ENCODE assay signal across 10 mouse cellular contexts in genomic region chr6:8693926-8694635, GRCm38 (mm10).
DNase-seq lines count a peak whose midpoint lies in the region; ATAC-seq and TF ChIP-seq lines count a peak whose summit lies in the region.
"Had no signal": no experiment of that assay in that cellular context is flagged by ENCODE, and none has a peak within 500 bp of the region (broad histone marks: within the 10 kb centered on the region; RNA-seq: fewer than 3 reads in every experiment).

No protein-coding gene starts in this region.

- WGBS in kidney, embryonic 14.5 days = 19% methylated on average over 10 of the region's 10 CpGs
- 2% methylated on average over 10 of the region's 10 CpGs for WGBS in forebrain, embryonic 14.5 days
- 10% methylated on average over 10 of the region's 10 CpGs for WGBS in limb, embryonic 14.5 days
- WGBS in thymus, adult 2 months = 94% methylated on average over 10 of the region's 10 CpGs

- TF ChIP-seq POLR2A in cortical plate, adult 2 months (IDR thresholded peaks at IDR 0.05; ENCODE audit: extremely low read depth, insufficient read depth, low read length) = no peak
- no peak for TF ChIP-seq POLR2A in limb, embryonic 14.5 days (IDR thresholded peaks at IDR 0.05; ENCODE audit: borderline replicate concordance, extremely low read depth, insufficient read depth, insufficient read length)
- no peak for TF ChIP-seq POLR2A in thymus, adult 2 months (IDR thresholded peaks at IDR 0.05; ENCODE audit: control insufficient read depth, extremely low read depth, insufficient read depth, low read length, poor library complexity)

- no peaks in the 10 kb centered on the region for H3K27me3 ChIP-seq in kidney, embryonic 14.5 days (ENCODE audit: control insufficient read depth, insufficient read depth, low read length)
- H3K27me3 ChIP-seq in forebrain, embryonic 14.5 days (replicated peaks; ENCODE audit: control insufficient read depth, insufficient read depth, low read length) = no peaks in the 10 kb centered on the region
- no peaks in the 10 kb centered on the region for H3K27me3 ChIP-seq in limb, embryonic 14.5 days (ENCODE audit: control insufficient read depth, insufficient read depth, low read length)
- H3K27me3 ChIP-seq in thymus, adult 2 months (ENCODE audit: control insufficient read depth, insufficient read depth, low read length) = no peaks in the 10 kb centered on the region

- peak; percentile 89 for ATAC-seq in kidney, embryonic 14.5 days (ENCODE audit: low FRiP score, low TSS enrichment)
- peak; percentile 92 for ATAC-seq in forebrain, embryonic 14.5 days
- peak; percentile 76 for ATAC-seq in limb, embryonic 14.5 days (ENCODE audit: low FRiP score, low read depth)

- H3K4me1 ChIP-seq in kidney, embryonic 14.5 days (ENCODE audit: control insufficient read depth, insufficient read depth, low read length) = no peaks in the 10 kb centered on the region; the same call in 1 of the 2 replicates
- H3K4me1 ChIP-seq in cortical plate, adult 2 months (ENCODE audit: control insufficient read depth, insufficient read depth, low read length) = peaks cover 4% of the 10 kb centered on the region
- peaks cover 12% of the 10 kb centered on the region for H3K4me1 ChIP-seq in forebrain, embryonic 14.5 days (ENCODE audit: control insufficient read depth, insufficient read depth, low read length)
- peaks cover 22% of the 10 kb centered on the region for H3K4me1 ChIP-seq in limb, embryonic 14.5 days (ENCODE audit: control insufficient read depth, insufficient read depth, low read length)
- H3K4me1 ChIP-seq in thymus, adult 2 months (replicated peaks; ENCODE audit: control insufficient read depth, insufficient read depth, low read length) = no peaks in the 10 kb centered on the region

- no peaks in the 10 kb centered on the region for H3K9me3 ChIP-seq in kidney, embryonic 14.5 days (ENCODE audit: control insufficient read depth, low read length)
- H3K9me3 ChIP-seq in forebrain, embryonic 14.5 days (replicated peaks; ENCODE audit: control insufficient read depth, low read length) = no peaks in the 10 kb centered on the region
- H3K9me3 ChIP-seq in limb, embryonic 14.5 days (ENCODE audit: control insufficient read depth, low read length) = no peaks in the 10 kb centered on the region

- H3K27ac ChIP-seq in kidney, embryonic 14.5 days (ENCODE audit: low read depth, low read length) = peak overlapping the region; percentile 49; the same call in 1 of the 2 replicates
- H3K27ac ChIP-seq in cortical plate, adult 2 months (ENCODE audit: insufficient read depth, low read length) = peak overlapping the region; percentile 50; the same call in 1 of the 2 replicates
- H3K27ac ChIP-seq in forebrain, embryonic 14.5 days (ENCODE audit: low read depth, low read length) = peak overlapping the region; percentile 73
- H3K27ac ChIP-seq in limb, embryonic 14.5 days (replicated peaks; ENCODE audit: low read depth, low read length) = peak overlapping the region; percentile 77
- H3K27ac ChIP-seq in thymus, adult 2 months (ENCODE audit: control insufficient read depth, insufficient read depth, low read length) = no peak overlapping the region

- H3K4me2 ChIP-seq in kidney, embryonic 14.5 days (replicated peaks; ENCODE audit: low read depth, low read length) = no peak overlapping the region; the same call in 1 of the 2 replicates
- 0 out of 2 replicates have a peak overlapping the region, but pooled peaks have one; percentile 5 for H3K4me2 ChIP-seq in forebrain, embryonic 14.5 days (ENCODE audit: low read length)
- H3K4me2 ChIP-seq in limb, embryonic 14.5 days (replicated peaks; ENCODE audit: low read depth, low read length, severe bottlenecking) = no peak overlapping the region

- DNase-seq in kidney, adult 9 months = no peak
- DNase-seq in forebrain, embryonic 14.5 days (ENCODE audit: low spot score) = peak; percentile 76
- peak; percentile 36 for DNase-seq in limb, embryonic 14.5 days (ENCODE audit: low spot score)
- DNase-seq in right cerebral cortex, postnatal 4 days = no peak
- no peak for DNase-seq in thymus, adult 2 months
- no peak for DNase-seq in urinary bladder, adult 2 months (ENCODE audit: low spot score)
- DNase-seq: adrenal gland, postnatal 25 days had no signal

- no peak overlapping the region for H3K9ac ChIP-seq in kidney, embryonic 14.5 days (ENCODE audit: low read depth, low read length)
- no peak overlapping the region; the same call in 1 of the 2 replicates for H3K9ac ChIP-seq in forebrain, embryonic 14.5 days (ENCODE audit: low read length)
- no peak overlapping the region for H3K9ac ChIP-seq in limb, embryonic 14.5 days (ENCODE audit: low read depth, low read length, severe bottlenecking)

- no peak for TF ChIP-seq CTCF in cortical plate, adult 2 months (IDR thresholded peaks at IDR 0.05; ENCODE audit: extremely low read depth, insufficient read depth, low read length)
- TF ChIP-seq CTCF in thymus, adult 2 months (IDR thresholded peaks at IDR 0.05; ENCODE audit: borderline replicate concordance, control insufficient read depth, extremely low read depth, insufficient read depth, low read length, poor library complexity) = no peak

- H3K36me3 ChIP-seq in kidney, embryonic 14.5 days (ENCODE audit: control insufficient read depth, insufficient read depth, low read length) = no peaks in the 10 kb centered on the region
- no peaks in the 10 kb centered on the region for H3K36me3 ChIP-seq in forebrain, embryonic 14.5 days (ENCODE audit: control insufficient read depth, insufficient read depth, low read length)
- no peaks in the 10 kb centered on the region for H3K36me3 ChIP-seq in limb, embryonic 14.5 days (ENCODE audit: control insufficient read depth, insufficient read depth, low read length)
- no peaks in the 10 kb centered on the region for H3K36me3 ChIP-seq in thymus, adult 2 months (ENCODE audit: control insufficient read depth, insufficient read depth, low read length)

- H3K4me3 ChIP-seq in kidney, embryonic 14.5 days (ENCODE audit: low read length) = no peak overlapping the region
- no peak overlapping the region for H3K4me3 ChIP-seq in cortical plate, adult 2 months (ENCODE audit: insufficient read depth, low read length)
- no peak overlapping the region for H3K4me3 ChIP-seq in forebrain, embryonic 14.5 days (ENCODE audit: low read depth, low read length)
- no peak overlapping the region for H3K4me3 ChIP-seq in limb, embryonic 14.5 days (replicated peaks; ENCODE audit: low read length)
- no peak overlapping the region for H3K4me3 ChIP-seq in thymus, adult 2 months (ENCODE audit: control insufficient read depth, insufficient read depth, low read length)
- H3K4me3 ChIP-seq: erythroblast, embryonic 14.5 days had no signal

Comparison
In these comparisons a context has a peak if more than half of its experiments do, and no peak if none do; other contexts are left out.
1. DNase-seq: peak in forebrain, embryonic 14.5 days (single experiment) and limb, embryonic 14.5 days (single experiment); none in kidney, adult 9 months (single experiment), right cerebral cortex, postnatal 4 days (single experiment), thymus, adult 2 months (single experiment) and urinary bladder, adult 2 months (single experiment).
2. Peak in every context shown above with its lines, with median percentiles within 50 percentile points of each other: ATAC-seq.